Mouse (Mus musculus) testis, adult 2 months (tissue): ENCODE measurements around the gene Nt5dc1. TPM values are rescaled to one million over a fixed set of nuclear protein-coding genes. Genes with fewer than 3 reads are reported as not detected.
"Not testable (repeated sequence)": the region's sequence is repeated elsewhere in the genome, so short reads cannot be mapped to it uniquely, and the experiment has no call there.

Source experiments
- H3K27ac ChIP-seq: fragments of 200-500 bp; 2 replicates; pipeline ENCODE4 v1.5.1; 2012; ENCODE audit warnings: low read depth, low read length; ENCODE audit not compliant: control insufficient read depth, insufficient read depth
- H3K27me3 ChIP-seq: fragments of 200-500 bp; 2 replicates; pipeline ENCODE4 v1.6.1; 2012; ENCODE audit warnings: mild to moderate bottlenecking, low read length, moderate library complexity; ENCODE audit not compliant: control insufficient read depth, insufficient read depth
- H3K36me3 ChIP-seq: fragments of 200-500 bp; 2 replicates; pipeline ENCODE4 v1.6.1; 2012; ENCODE audit warnings: mild to moderate bottlenecking, low read length; ENCODE audit not compliant: control insufficient read depth, insufficient read depth
- H3K4me1 ChIP-seq: fragments of 200-500 bp; 2 replicates; pipeline ENCODE4 v1.6.1; 2012; ENCODE audit warnings: low read length; ENCODE audit not compliant: control insufficient read depth, insufficient read depth
- H3K4me3 ChIP-seq: fragments of 200-500 bp; 2 replicates; pipeline ENCODE4 v1.5.1; 2012; ENCODE audit warnings: low read depth, mild to moderate bottlenecking, low read length, moderate library complexity, mixed read lengths; ENCODE audit not compliant: control insufficient read depth
- CTCF ChIP-seq: fragments of 200-500 bp; IDR thresholded peaks from 2 replicates; pipeline ENCODE4 v1.5.1; 2012; ENCODE audit warnings: low read depth, mild to moderate bottlenecking, inconsistent platforms, low read length, moderate library complexity; ENCODE audit not compliant: control insufficient read depth, insufficient read depth, insufficient replicate concordance
- POLR2A ChIP-seq: fragments of 200-500 bp; IDR thresholded peaks from 2 replicates; pipeline ENCODE4 v1.6.1; 2012; ENCODE audit warnings: low read depth, mild to moderate bottlenecking, inconsistent platforms, low read length, moderate library complexity; ENCODE audit not compliant: control insufficient read depth
- polyA plus RNA-seq: library from polyadenylated mRNA; depleted of rRNA; stranded (reverse); fragments of >200 nt; gene quantifications from 2 replicates; pipeline ENCODE4 v1.2.3, GENCODE M21; 2012; rRNA removed

Gene Nt5dc1
- polyA plus RNA-seq, result 17.5 and 18.4 TPM in 2 replicates

GRCm38 (mm10) chr10:34418204-34418756 lies at the start of gene Nt5dc1:
Nt5dc1 (minus strand) TSS chr10:34418552.
- Histone ChIP-seq H3K27ac (peak within 1 kb of the TSS; percentile 95), H3K36me3 (no peaks in the 10 kb centered on the region), H3K27me3 (no peaks in the 10 kb centered on the region), H3K4me1 (peaks cover 4% of the 10 kb centered on the region; the same call in 1 of the 2 replicates), H3K4me3 (peak within 1 kb of the TSS; percentile 97)
- peak; percentile 95 for TF ChIP-seq POLR2A
- TF ChIP-seq CTCF, result no peak

- Histone ChIP-seq H3K4me3 (no peak overlapping the region), H3K27ac (no peak overlapping the region), H3K27me3 (no peaks in the 10 kb centered on the region), H3K4me1 (no peaks in the 10 kb centered on the region), H3K36me3 (no peaks in the 10 kb centered on the region)
- TF ChIP-seq POLR2A (no peak), CTCF (no peak)
Measured at GRCm38 (mm10) chr10:34464321-34464720, 46.0 kb upstream of the Nt5dc1 start.

GRCm38 (mm10) chr10:34461451-34461850 lies 43.1 kb upstream of the Nt5dc1 start:
- no peak overlapping the region for H3K27ac ChIP-seq
- no peak for TF ChIP-seq POLR2A
- no peak for TF ChIP-seq CTCF
- H3K36me3 ChIP-seq, result no peaks in the 10 kb centered on the region
- no peaks in the 10 kb centered on the region for H3K4me1 ChIP-seq
- no peak overlapping the region for H3K4me3 ChIP-seq
- no peaks in the 10 kb centered on the region for H3K27me3 ChIP-seq

- H3K4me1 ChIP-seq, result no peaks in the 10 kb centered on the region
- no peaks in the 10 kb centered on the region for H3K36me3 ChIP-seq
- TF ChIP-seq CTCF, result no peak
- TF ChIP-seq POLR2A, result no peak
- no peaks in the 10 kb centered on the region for H3K27me3 ChIP-seq
- H3K4me3 ChIP-seq, result no peak overlapping the region
- no peak overlapping the region for H3K27ac ChIP-seq
Measured at GRCm38 (mm10) chr10:34449469-34449868, 31.1 kb upstream of the Nt5dc1 start.

- not testable (repeated sequence) for H3K4me3 ChIP-seq, H3K27me3 ChIP-seq, H3K36me3 ChIP-seq, H3K4me1 ChIP-seq, H3K27ac ChIP-seq
Measured at GRCm38 (mm10) chr10:34434191-34434590, 15.8 kb upstream of the Nt5dc1 start.

- Histone ChIP-seq H3K4me1 (no peaks in the 10 kb centered on the region), H3K27ac (no peak overlapping the region), H3K36me3 (no peaks in the 10 kb centered on the region), H3K4me3 (no peak overlapping the region), H3K27me3 (no peaks in the 10 kb centered on the region)
- no peak for TF ChIP-seq POLR2A
- TF ChIP-seq CTCF, result no peak
Measured at GRCm38 (mm10) chr10:34431783-34432182, 13.4 kb upstream of the Nt5dc1 start.

- not testable (repeated sequence) for H3K36me3 ChIP-seq, H3K4me1 ChIP-seq, H3K27me3 ChIP-seq
- peak overlapping the region; percentile 36; the same call in 1 of the 2 replicates for H3K27ac ChIP-seq
- peak overlapping the region; percentile 90 for H3K4me3 ChIP-seq
Measured at GRCm38 (mm10) chr10:34418794-34419193, 442 bp upstream of the Nt5dc1 start.

- no peaks in the 10 kb centered on the region for H3K27me3 ChIP-seq
- no peak overlapping the region for H3K4me3 ChIP-seq
- no peaks in the 10 kb centered on the region for H3K4me1 ChIP-seq
- no peak overlapping the region for H3K27ac ChIP-seq
- no peak for TF ChIP-seq POLR2A
- TF ChIP-seq CTCF, result no peak
- H3K36me3 ChIP-seq, result peaks cover 3% of the 10 kb centered on the region
Measured at GRCm38 (mm10) chr10:34399267-34399666, 19.1 kb downstream of the Nt5dc1 start.
